Mouse (Mus musculus): Measurements from ENCODE around the gene Foxc1. TPM values are rescaled to one million over a fixed set of nuclear protein-coding genes. Genes with fewer than 3 reads are reported as not detected.

The Foxc1 gene
- polyA plus RNA-seq, 2 experiments: 0.01 to 0.02 TPM

DNA sequence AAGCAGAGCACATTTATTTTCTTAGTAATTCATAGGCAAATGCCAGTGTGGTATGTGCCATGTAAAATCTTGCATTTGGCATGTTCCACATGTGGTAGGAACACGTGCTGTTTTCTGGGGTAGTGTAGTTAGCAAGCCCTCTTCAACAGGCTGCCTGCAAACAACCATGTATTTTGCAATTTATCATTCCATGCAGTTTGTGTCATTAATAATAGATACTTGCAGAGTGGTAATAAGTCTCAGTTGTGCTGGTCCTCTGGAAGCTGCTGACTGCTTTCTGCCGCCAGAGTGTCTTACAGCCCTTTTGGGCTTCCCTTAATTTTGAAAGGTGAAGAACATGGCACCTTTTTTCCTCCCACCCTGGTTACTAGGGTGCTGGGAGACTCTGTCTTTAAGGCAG is 6.3 kb downstream of the Foxc1 start:
- Histone ChIP-seq H3K9me3 (ENCODE audit: control insufficient read depth, low read length) (no peaks in the 10 kb centered on the region), H3K4me3 (ENCODE audit: insufficient read depth in 1 of 2, low read depth in 2 of 2, low read length in 2 of 2) (no peak overlapping the region), H3K4me1 (replicated peaks; ENCODE audit: control insufficient read depth in 2 of 2, insufficient read depth in 2 of 2, low read length in 1 of 2) (no peaks in the 10 kb centered on the region), H3K27ac (no peak overlapping the region), H3K4me2 (ENCODE audit: low read depth) (no peak overlapping the region), H3K27me3 (ENCODE audit: control insufficient read depth, insufficient read depth, low read length) (peaks cover 72% of the 10 kb centered on the region), H3K36me3 (replicated peaks; ENCODE audit: control insufficient read depth, insufficient read depth, low read depth) (no peaks in the 10 kb centered on the region), H3K9ac (replicated peaks) (no peak overlapping the region)
- TF ChIP-seq CTCF (IDR thresholded peaks at IDR 0.05; ENCODE audit: low read depth) (no peak), EP300 (IDR thresholded peaks at IDR 0.05; ENCODE audit: low read depth) (no peak)
- ATAC-seq (ENCODE audit: insufficient read depth) (no peak), DNase-seq (ENCODE audit: low read depth in 3 of 3, low spot score in 3 of 3) (no peak)
- WGBS (ENCODE audit: insufficient replicate concordance): 62% methylated on average over 2 of the region's 2 CpGs

DNA sequence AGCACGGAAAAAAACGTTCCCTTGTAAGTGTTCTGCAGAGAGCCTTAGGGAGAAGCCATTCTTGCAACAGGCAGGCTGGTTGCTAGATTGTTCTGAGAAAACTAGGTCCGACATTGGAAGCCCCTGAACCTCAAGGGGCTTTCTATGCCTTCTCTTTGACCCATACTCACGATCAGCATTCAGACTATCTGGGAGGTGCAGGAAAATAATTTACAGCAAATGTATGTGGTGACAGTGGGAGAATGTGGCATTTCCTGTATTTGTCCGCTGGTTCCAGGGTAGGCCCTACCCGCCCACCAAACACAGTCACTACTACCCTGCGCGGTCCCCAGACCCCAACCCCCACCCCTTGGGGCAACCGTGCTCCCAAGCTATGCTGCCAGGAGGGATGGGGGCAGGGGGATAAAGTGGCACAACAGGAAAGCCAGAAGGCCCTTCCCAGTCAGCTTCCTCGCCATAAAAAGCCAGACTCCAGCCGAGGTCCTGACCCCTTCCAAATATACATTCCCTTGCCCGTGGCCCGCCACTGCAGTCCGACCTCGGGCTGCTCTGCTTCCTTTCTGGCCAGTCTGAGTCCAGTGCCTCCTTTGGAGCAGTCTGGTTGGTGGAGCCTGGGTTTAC is 9.1 kb downstream of the Foxc1 start:
- Histone ChIP-seq H3K4me3 (ENCODE audit: insufficient read depth in 1 of 2, low read depth in 2 of 2, low read length in 2 of 2) (no peak overlapping the region), H3K9me3 (ENCODE audit: control insufficient read depth, low read length) (no peaks in the 10 kb centered on the region), H3K4me1 (replicated peaks; ENCODE audit: control insufficient read depth in 2 of 2, insufficient read depth in 2 of 2, low read length in 1 of 2) (no peaks in the 10 kb centered on the region), H3K36me3 (replicated peaks; ENCODE audit: control insufficient read depth, insufficient read depth, low read depth) (no peaks in the 10 kb centered on the region), H3K9ac (replicated peaks) (no peak overlapping the region), H3K27me3 (ENCODE audit: control insufficient read depth, insufficient read depth, low read length) (peaks cover 49% of the 10 kb centered on the region), H3K27ac (no peak overlapping the region), H3K4me2 (ENCODE audit: low read depth) (no peak overlapping the region)
- TF ChIP-seq CTCF (IDR thresholded peaks at IDR 0.05; ENCODE audit: low read depth) (no peak), EP300 (IDR thresholded peaks at IDR 0.05; ENCODE audit: low read depth) (no peak)
- 30% methylated on average over 15 of the region's 15 CpGs for WGBS (ENCODE audit: insufficient replicate concordance)
- ATAC-seq (ENCODE audit: insufficient read depth) (no peak), DNase-seq (ENCODE audit: low read depth in 3 of 3, low spot score in 3 of 3) (no peak)

DNA sequence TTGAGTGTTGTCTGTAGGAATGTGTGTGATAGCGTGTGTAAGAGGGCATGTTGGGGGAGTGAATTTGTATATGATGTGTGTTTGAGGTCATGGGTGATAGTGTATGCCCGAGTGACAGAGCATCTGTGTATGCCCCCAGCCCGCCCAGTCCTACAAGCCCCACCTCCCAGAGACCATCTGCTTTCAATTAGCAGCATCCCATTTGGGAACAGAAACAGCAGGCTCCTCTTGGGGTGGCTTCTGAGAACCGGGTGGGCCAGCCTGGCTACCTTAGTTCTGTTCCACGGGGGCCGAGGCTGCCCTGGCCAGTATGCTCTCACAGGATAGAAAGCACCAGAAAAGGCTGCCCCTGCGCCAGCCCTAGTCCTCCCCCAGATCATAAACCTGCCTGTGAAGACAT is 11.9 kb downstream of the Foxc1 start:
- Histone ChIP-seq H3K9ac (replicated peaks) (no peak overlapping the region), H3K27ac (no peak overlapping the region), H3K4me3 (ENCODE audit: insufficient read depth in 1 of 2, low read depth in 2 of 2, low read length in 2 of 2) (no peak overlapping the region), H3K4me1 (replicated peaks; ENCODE audit: control insufficient read depth in 2 of 2, insufficient read depth in 2 of 2, low read length in 1 of 2) (0 out of 4 replicates have a peak, but pooled peaks cover 0 to 4% of the 10 kb centered on the region in 2 experiments), H3K36me3 (replicated peaks; ENCODE audit: control insufficient read depth, insufficient read depth, low read depth) (no peaks in the 10 kb centered on the region), H3K4me2 (ENCODE audit: low read depth) (no peak overlapping the region), H3K9me3 (ENCODE audit: control insufficient read depth, low read length) (no peaks in the 10 kb centered on the region), H3K27me3 (ENCODE audit: control insufficient read depth, insufficient read depth, low read length) (peaks cover 23% of the 10 kb centered on the region)
- DNase-seq (ENCODE audit: low read depth in 3 of 3, low spot score in 3 of 3) (no peak), ATAC-seq (ENCODE audit: insufficient read depth) (no peak)
- no peak for TF ChIP-seq EP300 (IDR thresholded peaks at IDR 0.05; ENCODE audit: low read depth)
- no peak for TF ChIP-seq CTCF (IDR thresholded peaks at IDR 0.05; ENCODE audit: low read depth)
- WGBS (ENCODE audit: insufficient replicate concordance): 49% methylated on average over 7 of the region's 7 CpGs

DNA sequence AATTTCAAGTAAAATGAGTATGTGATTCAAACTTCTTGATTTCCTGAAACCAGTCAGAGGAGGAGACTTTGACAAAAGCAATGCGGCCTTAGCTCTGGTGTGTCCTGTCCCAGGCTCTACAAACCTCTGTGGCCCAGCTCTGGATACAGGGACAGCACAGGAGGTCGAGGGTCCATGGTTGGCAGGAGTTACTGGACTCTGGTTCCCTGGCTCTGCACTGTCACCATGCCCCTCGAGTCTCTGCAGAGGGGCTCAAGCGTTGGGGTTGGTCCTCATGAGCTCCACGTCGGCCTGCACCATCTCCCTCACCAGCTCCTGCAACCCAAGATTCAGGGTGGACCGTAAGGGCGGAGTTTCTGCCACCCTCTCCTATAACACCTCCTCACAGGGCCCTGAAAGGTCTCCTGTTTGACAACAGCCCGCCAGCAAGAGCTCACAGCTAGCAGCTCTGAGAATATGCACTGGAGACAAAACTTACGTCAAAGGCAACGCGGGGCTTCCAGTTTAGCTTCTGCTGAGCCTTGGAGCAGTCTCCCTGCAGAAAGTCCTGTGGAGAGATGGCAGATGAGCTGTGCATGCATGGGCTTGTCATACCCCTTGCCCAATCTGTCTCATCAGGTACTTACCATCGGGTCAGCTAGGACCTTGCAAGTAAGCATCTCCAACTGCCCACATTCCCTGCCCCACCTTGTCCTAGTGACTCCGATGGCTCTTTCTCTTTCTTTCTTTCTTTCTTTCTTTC is 13.4 kb downstream of the Foxc1 start:
- TF ChIP-seq EP300 (IDR thresholded peaks at IDR 0.05; ENCODE audit: low read depth): no peak
- no peak for TF ChIP-seq CTCF (IDR thresholded peaks at IDR 0.05; ENCODE audit: low read depth)
- peaks cover 8% of the 10 kb centered on the region; the same call in 1 of the 2 replicates for H3K27me3 ChIP-seq (ENCODE audit: control insufficient read depth, insufficient read depth, low read length)
- ATAC-seq (ENCODE audit: insufficient read depth) (no peak), DNase-seq (ENCODE audit: low read depth in 3 of 3, low spot score in 3 of 3) (no peak)
- H3K27ac ChIP-seq: no peak overlapping the region
- no peak overlapping the region for H3K4me3 ChIP-seq (ENCODE audit: insufficient read depth in 1 of 2, low read depth in 2 of 2, low read length in 2 of 2)
- no peak overlapping the region for H3K9ac ChIP-seq (replicated peaks)
- H3K36me3 ChIP-seq (replicated peaks; ENCODE audit: control insufficient read depth, insufficient read depth, low read depth): no peaks in the 10 kb centered on the region
- no peaks in the 10 kb centered on the region for H3K9me3 ChIP-seq (ENCODE audit: control insufficient read depth, low read length)
- WGBS (ENCODE audit: insufficient replicate concordance): 53% methylated on average over 14 of the region's 14 CpGs
- 0 out of 4 replicates have a peak, but pooled peaks cover 0 to 4% of the 10 kb centered on the region in 2 experiments for H3K4me1 ChIP-seq (replicated peaks; ENCODE audit: control insufficient read depth in 2 of 2, insufficient read depth in 2 of 2, low read length in 1 of 2)
- no peak overlapping the region for H3K4me2 ChIP-seq (ENCODE audit: low read depth)

DNA sequence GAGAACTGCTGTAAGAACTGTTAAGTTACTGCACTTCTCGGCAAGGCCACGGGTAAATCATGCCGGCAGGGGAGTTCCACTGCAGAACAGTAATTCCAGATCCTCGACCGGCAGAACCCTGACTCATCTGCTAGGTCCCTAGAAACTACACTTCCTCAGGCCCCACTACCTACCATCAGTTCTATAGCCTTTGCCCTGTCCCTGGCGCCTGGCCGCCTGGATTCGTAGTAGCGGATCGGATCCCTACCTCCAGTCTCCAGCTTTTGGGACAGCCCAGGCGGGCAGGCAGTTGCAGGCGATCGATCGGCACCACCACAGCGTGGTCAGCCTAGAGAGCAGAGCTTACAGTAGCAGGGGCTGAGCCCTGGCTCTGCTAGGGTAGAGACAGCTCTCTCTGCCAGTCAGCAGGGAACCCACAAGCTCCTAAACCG is 14.2 kb downstream of the Foxc1 start:
- H3K27me3 ChIP-seq (ENCODE audit: control insufficient read depth, insufficient read depth, low read length): peaks cover 5% of the 10 kb centered on the region; the same call in 1 of the 2 replicates
- WGBS (ENCODE audit: insufficient replicate concordance): 13% methylated on average over 16 of the region's 16 CpGs
- peak overlapping the region; percentile 17 for H3K4me2 ChIP-seq (ENCODE audit: low read depth)
- no peak overlapping the region for H3K27ac ChIP-seq
- TF ChIP-seq CTCF (IDR thresholded peaks at IDR 0.05; ENCODE audit: low read depth) (no peak), EP300 (IDR thresholded peaks at IDR 0.05; ENCODE audit: low read depth) (no peak)
- H3K9me3 ChIP-seq (ENCODE audit: control insufficient read depth, low read length): no peaks in the 10 kb centered on the region
- H3K4me1 ChIP-seq (replicated peaks; ENCODE audit: control insufficient read depth in 2 of 2, insufficient read depth in 2 of 2, low read length in 1 of 2): 0 out of 4 replicates have a peak, but pooled peaks cover 0 to 4% of the 10 kb centered on the region in 2 experiments
- no peak overlapping the region for H3K9ac ChIP-seq (replicated peaks)
- ATAC-seq (ENCODE audit: insufficient read depth) (no peak), DNase-seq (ENCODE audit: low read depth in 3 of 3, low spot score in 3 of 3) (no peak)
- no peaks in the 10 kb centered on the region for H3K36me3 ChIP-seq (replicated peaks; ENCODE audit: control insufficient read depth, insufficient read depth, low read depth)
- H3K4me3 ChIP-seq (ENCODE audit: insufficient read depth in 1 of 2, low read depth in 2 of 2, low read length in 2 of 2): no peak overlapping the region; a peak in 1 of 4 replicates

Data from liver, embryonic 14.5 days (tissue).